Mouse (Mus musculus) mouse embryonic stem cell (cell line): ENCODE results near the gene Bcas3.

Experiments used
- in situ Hi-C, 2 experiments: fragments of 300-500 bp; cut with MboI; formaldehyde crosslinking; loops; 1 replicate in 1 of 2; 3 replicates in 1 of 2; pipeline ENCODE4 v1.14.3; 2019 to 2020; ENCODE audit warnings: low sequenced_read_pairs in 2 of 2, low pct_unique_long_range_greater_than_20kb in 1 of 2, mixed read lengths in 1 of 2; ENCODE audit not compliant: unreplicated experiment in 1 of 2

Bcas3 gene

GRCm38 (mm10) chr11:85628303-85629063 lies 275.5 kb downstream of the Bcas3 start:
- in situ Hi-C loops: no loop called here

DNA sequence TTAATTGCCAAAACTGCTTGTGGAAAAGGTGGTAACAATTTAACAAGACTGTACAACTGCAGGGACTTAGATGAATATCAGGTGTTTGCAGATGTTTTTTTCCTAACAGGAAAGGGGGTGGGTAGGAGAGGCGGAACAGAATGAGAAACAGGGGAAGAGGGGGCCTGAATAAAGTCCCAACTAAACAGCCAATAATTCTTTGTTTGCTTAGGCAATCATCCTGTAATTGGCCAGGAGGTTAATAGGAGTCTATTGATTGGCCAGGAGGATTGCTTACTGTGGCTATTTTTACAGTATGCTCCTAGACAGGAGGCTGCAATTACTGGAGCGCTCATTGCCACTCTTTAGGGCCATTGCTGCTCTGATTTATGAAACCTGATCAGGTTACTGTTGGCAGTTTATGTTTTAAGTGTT lies 279.6 kb downstream of the Bcas3 start:
- in situ Hi-C loops: no loop called here

GRCm38 (mm10) chr11:85638696-85639495 lies 285.9 kb downstream of the Bcas3 start:
- in situ Hi-C loops: no loop called here

GRCm38 (mm10) chr11:85640659-85641058 lies 287.7 kb downstream of the Bcas3 start:
- in situ Hi-C loops: no loop called here

- in situ Hi-C loops: no loop called here
These were observed 288.5 kb downstream of the Bcas3 start for GRCm38 (mm10) chr11:85641486-85641885.

GRCm38 (mm10) chr11:85642591-85642990 lies 289.6 kb downstream of the Bcas3 start:
- in situ Hi-C loops: no loop called here

DNA sequence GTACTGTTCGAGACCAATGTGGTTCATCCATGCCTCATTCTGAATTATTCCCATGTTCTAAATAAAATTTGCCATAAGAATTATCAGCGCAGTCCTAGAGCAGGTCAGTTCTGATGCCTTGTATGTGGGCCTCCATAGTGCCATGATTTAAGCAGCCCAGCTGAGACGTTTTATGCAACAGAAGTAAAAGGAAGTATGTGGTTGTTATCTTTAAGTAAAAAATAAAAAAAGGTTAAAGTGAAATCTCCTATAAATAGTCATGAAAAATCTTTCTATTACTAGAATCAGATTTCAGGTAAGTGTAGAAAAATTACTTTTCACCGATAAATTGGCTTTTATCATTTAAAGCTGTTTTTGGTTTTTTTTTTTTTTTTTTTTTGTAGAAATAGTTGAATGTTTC lies 290.1 kb downstream of the Bcas3 start:
- in situ Hi-C loops: no loop called here

- in situ Hi-C loops: no loop called here
These were observed 290.6 kb downstream of the Bcas3 start for GRCm38 (mm10) chr11:85643479-85644000.

GRCm38 (mm10) chr11:85644027-85644747 lies 291.2 kb downstream of the Bcas3 start:
- in situ Hi-C loops: no loop called here

GRCm38 (mm10) chr11:85644748-85645060 lies 291.7 kb downstream of the Bcas3 start:
- in situ Hi-C loops: no loop called here

- in situ Hi-C loops: no loop called here
These were observed 292.3 kb downstream of the Bcas3 start for GRCm38 (mm10) chr11:85645152-85645835.

- in situ Hi-C loops: no loop called here
These were observed 295.9 kb downstream of the Bcas3 start for GRCm38 (mm10) chr11:85648893-85649292.

GRCm38 (mm10) chr11:85649373-85649772 lies 296.4 kb downstream of the Bcas3 start:
- in situ Hi-C loops: no loop called here

GRCm38 (mm10) chr11:85657471-85657870 lies 304.5 kb downstream of the Bcas3 start:
- in situ Hi-C loops: no loop called here

DNA sequence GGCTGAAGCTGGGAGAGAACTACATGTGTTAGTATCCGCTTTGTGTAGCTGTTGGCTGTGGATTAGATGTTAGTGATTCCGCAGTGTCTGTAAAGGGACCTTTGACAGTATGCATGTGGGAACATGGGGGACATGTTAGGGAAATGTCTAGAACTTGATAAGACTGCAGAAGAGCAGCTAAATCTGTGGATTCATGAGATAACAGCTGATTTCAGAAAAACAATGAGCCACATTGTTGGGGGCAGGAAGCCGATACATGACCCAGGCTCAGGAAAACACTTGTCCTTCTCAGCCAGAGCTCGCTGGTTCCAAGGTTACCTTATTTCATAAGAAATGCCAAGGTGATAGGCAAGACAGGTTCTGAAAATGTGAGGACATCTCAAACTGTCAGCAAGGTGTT lies 307.3 kb downstream of the Bcas3 start:
- in situ Hi-C loops: no loop called here

DNA sequence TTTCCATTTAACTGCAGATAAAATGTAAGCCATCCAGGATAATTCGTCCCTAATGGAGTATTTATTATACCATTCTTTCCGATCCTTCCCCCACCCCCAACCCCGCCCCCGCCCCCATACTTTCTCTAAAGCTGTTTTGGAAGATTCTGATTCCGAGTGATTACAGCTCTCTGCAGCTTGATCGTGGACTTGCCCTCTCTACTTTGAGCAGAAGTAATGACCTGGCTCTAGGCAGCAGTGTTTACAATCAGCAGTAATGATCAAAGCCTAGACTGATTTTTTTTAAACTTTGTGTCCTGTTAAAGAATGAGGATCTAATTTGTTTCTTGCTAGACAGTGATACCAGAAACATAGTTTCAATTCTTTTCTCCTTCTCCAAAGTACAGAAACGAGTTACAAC lies 314.2 kb downstream of the Bcas3 start:
- in situ Hi-C loops: no loop called here

GRCm38 (mm10) chr11:85667741-85668140 lies 314.8 kb downstream of the Bcas3 start:
- in situ Hi-C loops: no loop called here

DNA sequence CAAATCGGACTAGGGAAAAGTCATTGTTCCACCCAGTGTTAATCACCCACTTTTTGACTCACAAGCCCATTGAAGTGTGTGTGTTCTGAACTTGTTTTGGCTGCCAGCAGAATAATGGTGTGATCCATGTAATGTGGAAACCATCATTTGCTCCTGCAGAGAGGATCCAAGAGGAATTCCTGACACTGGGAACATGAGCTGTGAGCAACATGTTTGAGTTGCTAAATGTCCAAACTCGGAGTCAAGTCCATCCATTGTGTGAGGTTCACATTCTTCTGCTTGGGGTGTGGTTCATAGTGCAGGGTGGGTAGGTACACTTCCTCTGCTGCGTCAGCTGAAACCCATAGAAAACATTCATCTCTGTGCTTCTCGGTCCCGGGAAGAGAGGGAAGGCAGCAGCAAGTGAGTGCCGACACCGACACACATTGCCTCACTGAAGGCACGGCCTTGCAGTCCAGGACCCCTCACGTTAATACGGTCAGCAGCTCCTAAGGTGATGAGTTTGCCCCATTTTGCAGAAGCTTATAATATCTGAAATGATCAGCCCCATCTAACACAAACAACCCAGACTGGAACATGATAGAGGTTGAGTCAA lies 320.0 kb downstream of the Bcas3 start:
- in situ Hi-C loops: no loop called here
